Mouse (Mus musculus): ENCODE results near the gene Morn3. TPM values are rescaled to one million over a fixed set of nuclear protein-coding genes. Genes with fewer than 3 reads are reported as not detected.

The Morn3 gene
- total and polyA plus RNA-seq, 3 experiments: not detected

DNA sequence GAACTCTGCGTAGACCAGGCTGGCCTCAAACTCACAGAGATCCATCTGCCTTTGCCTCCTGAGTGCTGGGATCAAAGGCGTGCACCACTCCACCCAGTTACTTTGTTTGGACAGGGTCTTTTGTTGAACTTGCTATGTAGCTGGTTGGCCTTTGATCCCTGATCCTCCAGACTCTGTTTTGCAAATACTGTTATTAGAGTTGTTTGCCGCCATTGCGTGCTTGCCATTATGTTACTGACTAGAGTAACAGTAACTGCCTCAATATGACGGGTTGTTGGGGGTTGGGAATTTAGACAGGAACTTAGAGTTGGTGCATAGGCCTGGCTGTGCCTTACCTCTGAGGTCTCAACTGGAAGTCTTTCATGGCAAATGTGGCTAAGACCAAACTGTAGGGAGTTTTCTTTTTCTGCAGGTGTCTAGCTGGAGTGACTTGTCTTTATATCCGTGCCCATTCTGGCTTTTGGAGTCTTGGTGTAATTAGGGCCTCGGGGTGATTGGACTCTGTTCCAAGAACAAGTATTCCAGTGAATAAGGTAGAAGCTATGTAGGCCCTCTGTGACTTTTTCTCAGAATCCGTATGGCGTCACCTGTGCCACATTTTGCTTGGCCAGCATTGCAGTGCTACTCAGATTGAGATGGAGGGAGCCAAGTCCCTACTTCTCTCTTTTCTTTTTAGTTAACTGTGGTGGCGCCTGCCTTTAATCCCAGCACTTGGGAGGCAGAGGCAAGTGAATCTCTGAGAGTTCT, 43.9 kb upstream of the Morn3 start:
- TF ChIP-seq NRF1 (IDR thresholded peaks at IDR 0.05; ENCODE audit: low read depth, low read length) (no peak), SMC3 (IDR thresholded peaks at IDR 0.05; ENCODE audit: low read depth, low read length) (no peak), CTCF (conservative IDR thresholded peaks at IDR 0.05 in 1 of 2, IDR thresholded peaks at IDR 0.05 in 1 of 2; ENCODE audit: low read depth in 2 of 2, low read length in 2 of 2) (no peak), ETS1 (conservative IDR thresholded peaks at IDR 0.05; ENCODE audit: low read depth, low read length) (no peak), MXI1 (IDR thresholded peaks at IDR 0.05; ENCODE audit: low read depth, low read length) (no peak), USF1 (IDR thresholded peaks at IDR 0.05; ENCODE audit: low read depth, low read length) (no peak), MAZ (IDR thresholded peaks at IDR 0.05; ENCODE audit: low read depth, low read length) (no peak), PAX5 (IDR thresholded peaks at IDR 0.05; ENCODE audit: low read length) (no peak), ZC3H11A (IDR thresholded peaks at IDR 0.05; ENCODE audit: low read depth, low read length) (no peak), MYC (IDR thresholded peaks at IDR 0.05; ENCODE audit: low read depth, low read length) (no peak), TCF12 (IDR thresholded peaks at IDR 0.05; ENCODE audit: low read depth, low read length) (no peak), ZKSCAN1 (IDR thresholded peaks at IDR 0.05; ENCODE audit: borderline replicate concordance, low read depth, low read length) (no peak)
- in situ Hi-C loops (cut with MboI; ENCODE audit: low pct_ligation_motif_present, low pct_unique_long_range_greater_than_20kb, low sequenced_read_pairs) (no loop called here), dilution Hi-C loops (cut with MboI; ENCODE audit: extremely low pct_ligation_motif_present, extremely low pct_unique_long_range_greater_than_20kb, low sequenced_read_pairs) (no loop called here)
- Histone ChIP-seq H3K27ac (ENCODE audit: insufficient read depth, low read depth) (no peak overlapping the region), H3K4me1 (ENCODE audit: control insufficient read depth in 1 of 2, insufficient read depth in 2 of 2) (peaks cover 0 to 5% of the 10 kb centered on the region in 2 experiments; a peak in 1 of 4 replicates), H3K79me2 (replicated peaks; ENCODE audit: control insufficient read depth, extremely low read depth, insufficient read depth, poor library complexity, severe bottlenecking) (no peaks in the 10 kb centered on the region), H3K4me2 (ENCODE audit: insufficient read depth, low read depth, poor library complexity, severe bottlenecking) (no peak overlapping the region), H3K9ac (ENCODE audit: insufficient read depth, low read depth) (no peak overlapping the region), H3K27me3 (replicated peaks) (no peaks in the 10 kb centered on the region), H3K9me3 (replicated peaks; ENCODE audit: low read length) (peaks cover 8% of the 10 kb centered on the region), H3K36me3 (replicated peaks in 1 of 2; ENCODE audit: control insufficient read depth in 1 of 2, insufficient read depth in 1 of 2, low read length in 1 of 2) (peaks cover 0 to 21% of the 10 kb centered on the region in 2 experiments), H3K4me3 (replicated peaks in 1 of 3; ENCODE audit: low read depth in 2 of 3, low read length in 2 of 3, poor library complexity in 1 of 3) (no peak overlapping the region)
- DNase-seq (ENCODE audit: extremely low read depth): no peak

GRCm38 (mm10) chr5:123088784-123089183, 42.0 kb upstream of the Morn3 start:
- H3K4me1 ChIP-seq (ENCODE audit: control insufficient read depth in 1 of 2, insufficient read depth in 2 of 2): peaks cover 4 to 21% of the 10 kb centered on the region in 2 experiments; a peak in 3 of 4 replicates
- no peak overlapping the region for H3K27ac ChIP-seq (ENCODE audit: insufficient read depth, low read depth)
- no peak overlapping the region for H3K9ac ChIP-seq (ENCODE audit: insufficient read depth, low read depth)
- DNase-seq (ENCODE audit: extremely low read depth): no peak
- dilution Hi-C loops (cut with MboI; ENCODE audit: extremely low pct_ligation_motif_present, extremely low pct_unique_long_range_greater_than_20kb, low sequenced_read_pairs): no loop called here
- no peak for TF ChIP-seq NELFE (IDR thresholded peaks at IDR 0.05; ENCODE audit: low read depth, low read length)
- TF ChIP-seq BHLHE40 (IDR thresholded peaks at IDR 0.05; ENCODE audit: low read depth, low read length): no peak
- TF ChIP-seq JUND (conservative IDR thresholded peaks at IDR 0.05; ENCODE audit: low read depth, low read length): no peak
- no peak for TF ChIP-seq SMC3 (IDR thresholded peaks at IDR 0.05; ENCODE audit: low read depth, low read length)
- no peak for TF ChIP-seq PAX5 (IDR thresholded peaks at IDR 0.05; ENCODE audit: low read length)
- TF ChIP-seq HCFC1 (IDR thresholded peaks at IDR 0.05; ENCODE audit: low read depth, low read length): no peak
- TF ChIP-seq CHD2 (IDR thresholded peaks at IDR 0.05; ENCODE audit: low read length): no peak
- TF ChIP-seq ZMIZ1 (IDR thresholded peaks at IDR 0.05; ENCODE audit: low read depth, low read length): no peak
- no peak for TF ChIP-seq E2F4 (IDR thresholded peaks at IDR 0.05; ENCODE audit: insufficient replicate concordance, low read depth, low read length)
- TF ChIP-seq MAX (IDR thresholded peaks at IDR 0.05; ENCODE audit: low read length): no peak
- no peak for TF ChIP-seq USF2 (conservative IDR thresholded peaks at IDR 0.05; ENCODE audit: low read depth, low read length)
- TF ChIP-seq IRF4 (IDR thresholded peaks at IDR 0.05; ENCODE audit: low read depth, low read length): no peak
- TF ChIP-seq TBP (conservative IDR thresholded peaks at IDR 0.05; ENCODE audit: low read depth, low read length): no peak
- no peak for TF ChIP-seq MYC (IDR thresholded peaks at IDR 0.05; ENCODE audit: low read depth, low read length)
- TF ChIP-seq MEF2A (IDR thresholded peaks at IDR 0.05; ENCODE audit: borderline replicate concordance, low read depth, low read length): no peak
- in situ Hi-C loops (cut with MboI; ENCODE audit: low pct_ligation_motif_present, low pct_unique_long_range_greater_than_20kb, low sequenced_read_pairs): no loop called here
- H3K79me2 ChIP-seq (replicated peaks; ENCODE audit: control insufficient read depth, extremely low read depth, insufficient read depth, poor library complexity, severe bottlenecking): no peaks in the 10 kb centered on the region
- no peak overlapping the region for H3K4me3 ChIP-seq (replicated peaks in 1 of 3; ENCODE audit: low read depth in 2 of 3, low read length in 2 of 3, poor library complexity in 1 of 3)
- H3K27me3 ChIP-seq (replicated peaks): no peaks in the 10 kb centered on the region
- H3K4me2 ChIP-seq (ENCODE audit: insufficient read depth, low read depth, poor library complexity, severe bottlenecking): no peak overlapping the region
- peaks cover 8% of the 10 kb centered on the region for H3K9me3 ChIP-seq (replicated peaks; ENCODE audit: low read length)
- H3K36me3 ChIP-seq (replicated peaks in 1 of 2; ENCODE audit: control insufficient read depth in 1 of 2, insufficient read depth in 1 of 2, low read length in 1 of 2): peaks cover 0 to 17% of the 10 kb centered on the region in 2 experiments
